Mouse (Mus musculus): Measurements from ENCODE around the gene Gm11992. TPM values are rescaled to one million over a fixed set of nuclear protein-coding genes. Genes with fewer than 3 reads are reported as not detected.

Gene Gm11992
- 22.0 and 28.5 TPM in 2 replicates for polyA plus RNA-seq (2012; rRNA removed)

DNA sequence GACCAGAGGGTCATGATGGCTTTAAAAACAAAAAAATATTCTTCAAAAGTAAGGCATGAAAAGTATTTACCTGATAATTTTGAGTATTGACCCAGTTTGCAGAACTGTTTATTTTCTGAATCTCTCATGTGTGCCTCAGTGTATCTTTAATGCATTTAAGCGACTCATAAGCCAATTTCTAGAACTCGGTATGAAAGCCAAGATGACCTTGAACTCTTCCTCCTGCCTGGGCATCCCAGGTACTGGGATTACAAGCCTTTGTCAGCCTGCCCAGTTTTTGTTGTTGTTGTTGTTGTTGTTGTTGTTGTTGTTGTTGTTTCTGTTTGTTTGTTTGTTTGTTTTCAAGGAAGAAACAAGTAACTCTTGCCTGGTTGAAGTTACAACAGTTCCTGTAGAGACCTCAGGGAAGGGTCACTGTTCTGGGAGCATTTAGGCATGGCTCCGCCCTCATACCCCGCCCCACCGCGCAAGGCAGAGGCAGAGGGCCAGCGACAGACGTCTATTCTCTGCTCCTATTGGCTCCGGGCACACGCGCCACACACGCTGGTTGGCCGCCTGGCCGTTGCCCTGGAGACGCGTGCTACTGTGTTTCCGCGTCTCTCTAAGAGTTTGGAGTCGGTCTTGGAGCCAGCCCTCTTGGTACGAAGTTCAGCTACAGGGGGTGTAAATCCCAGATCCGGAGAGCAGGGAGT lies at the start of gene Gm11992:
Gene Gm11992, plus strand, starts transcription at position 584 of the 692 bp plus-strand sequence.
- H3K27ac ChIP-seq (ENCODE audit: insufficient read depth, low read depth, low read length), result peak within 1 kb of the TSS; percentile 70
- DNase-seq, result peak; percentile 97
- no peaks in the 10 kb centered on the region for H3K36me3 ChIP-seq (ENCODE audit: control insufficient read depth, insufficient read depth, low read length)

GRCm38 (mm10) chr11:9008761-9009160 lies 39.6 kb upstream of the Gm11992 start:
- 70% methylated on average over 5 of the region's 5 CpGs for WGBS
- Histone ChIP-seq H3K36me3 (ENCODE audit: control insufficient read depth, insufficient read depth, low read length) (no peaks in the 10 kb centered on the region; the same call in 1 of the 2 replicates), H3K4me3 (ENCODE audit: insufficient read depth, low read depth, low read length) (no peak overlapping the region), H3K27ac (ENCODE audit: insufficient read depth, low read depth, low read length) (no peak overlapping the region), H3K4me1 (ENCODE audit: control insufficient read depth, insufficient read depth, low read length) (no peaks in the 10 kb centered on the region; the same call in 1 of the 2 replicates), H3K27me3 (replicated peaks; ENCODE audit: control insufficient read depth, insufficient read depth, low read length) (no peaks in the 10 kb centered on the region)
- peak; percentile 77 for DNase-seq
- TF ChIP-seq CTCF (conservative IDR thresholded peaks at IDR 0.05; ENCODE audit: insufficient read depth, insufficient read length, low read depth, low read length) (no peak), POLR2A (IDR thresholded peaks at IDR 0.05; ENCODE audit: low read depth, low read length) (no peak)

More for the DNA sequence above, at the start of gene Gm11992:
- Histone ChIP-seq H3K4me1 (ENCODE audit: control insufficient read depth, insufficient read depth, low read length) (peaks cover 5% of the 10 kb centered on the region), H3K4me3 (ENCODE audit: insufficient read depth, low read depth, low read length) (peak within 1 kb of the TSS; percentile 67), H3K27me3 (replicated peaks; ENCODE audit: control insufficient read depth, insufficient read depth, low read length) (no peaks in the 10 kb centered on the region)
- no peak for TF ChIP-seq POLR2A (IDR thresholded peaks at IDR 0.05; ENCODE audit: low read depth, low read length)
- TF ChIP-seq CTCF (conservative IDR thresholded peaks at IDR 0.05; ENCODE audit: insufficient read depth, insufficient read length, low read depth, low read length), result no peak
- WGBS, result 2% methylated on average over 21 of the region's 21 CpGs

- Histone ChIP-seq H3K4me1 (ENCODE audit: control insufficient read depth, insufficient read depth, low read length) (no peaks in the 10 kb centered on the region; the same call in 1 of the 2 replicates), H3K4me3 (ENCODE audit: insufficient read depth, low read depth, low read length) (peak overlapping the region; percentile 89), H3K27me3 (replicated peaks; ENCODE audit: control insufficient read depth, insufficient read depth, low read length) (no peaks in the 10 kb centered on the region), H3K36me3 (ENCODE audit: control insufficient read depth, insufficient read depth, low read length) (no peaks in the 10 kb centered on the region), H3K27ac (ENCODE audit: insufficient read depth, low read depth, low read length) (peak overlapping the region; percentile 93)
- TF ChIP-seq CTCF (conservative IDR thresholded peaks at IDR 0.05; ENCODE audit: insufficient read depth, insufficient read length, low read depth, low read length) (no peak), POLR2A (IDR thresholded peaks at IDR 0.05; ENCODE audit: low read depth, low read length) (no peak)
- DNase-seq, result peak; percentile 94
- WGBS, result under 1% methylated on average over 7 of the region's 7 CpGs
These were observed 38.0 kb upstream of the Gm11992 start for GRCm38 (mm10) chr11:9010416-9010815.

DNA sequence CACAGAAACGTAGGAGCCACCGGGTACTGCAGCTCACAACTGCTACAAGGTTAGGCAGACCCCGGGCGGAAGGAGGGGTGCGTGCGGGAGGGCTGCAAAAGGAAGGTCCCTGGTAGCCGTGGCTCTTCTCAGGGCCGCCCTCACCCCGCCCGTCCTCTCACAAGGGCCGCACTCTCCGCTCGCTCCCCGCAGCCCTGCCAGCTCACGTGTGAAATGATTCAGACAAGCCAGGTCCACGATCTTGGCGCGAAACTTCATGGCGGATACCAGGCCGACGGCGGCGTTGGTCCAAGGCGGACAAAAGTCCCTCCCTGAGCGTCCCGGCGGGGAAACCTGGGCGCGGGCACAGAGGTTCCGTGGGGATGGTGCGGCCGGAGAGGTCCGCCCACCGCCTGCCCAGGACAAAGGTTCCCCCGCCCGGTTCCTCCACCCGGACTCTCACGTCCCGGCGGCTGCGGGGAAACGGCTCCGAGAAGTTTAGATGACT lies 37.5 kb upstream of the Gm11992 start, which contains the start of gene Hus1:
Gene Hus1, minus strand, starts transcription at position 339 of the 487 bp plus-strand sequence.
- TF ChIP-seq POLR2A (IDR thresholded peaks at IDR 0.05; ENCODE audit: low read depth, low read length) (peak; percentile 63), CTCF (conservative IDR thresholded peaks at IDR 0.05; ENCODE audit: insufficient read depth, insufficient read length, low read depth, low read length) (no peak)
- H3K27ac ChIP-seq (ENCODE audit: insufficient read depth, low read depth, low read length), result peak within 1 kb of the TSS; percentile 93

DNA sequence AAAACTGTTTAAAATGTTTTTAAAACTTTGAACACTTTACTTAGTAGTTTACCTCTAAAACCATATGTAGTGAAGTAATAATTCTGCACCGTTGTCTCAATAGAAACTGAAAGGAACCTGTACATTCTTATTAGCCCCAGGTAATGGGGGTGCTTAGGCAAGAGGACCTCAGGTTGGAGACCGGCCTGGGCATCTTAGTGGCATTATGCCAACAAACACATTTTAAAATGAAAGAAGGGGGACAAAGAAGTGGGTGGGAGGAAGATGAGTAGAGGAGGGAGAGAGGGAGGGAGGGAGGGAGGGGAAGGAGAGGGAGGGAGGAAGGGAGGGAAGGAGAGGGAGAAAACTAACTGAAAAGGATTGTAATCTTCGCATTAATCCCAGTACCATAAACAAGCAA lies 37.0 kb upstream of the Gm11992 start:
- H3K27ac ChIP-seq (ENCODE audit: insufficient read depth, low read depth, low read length), result peak overlapping the region; percentile 48; the same call in 1 of the 2 replicates
- DNase-seq, result no peak
- H3K36me3 ChIP-seq (ENCODE audit: control insufficient read depth, insufficient read depth, low read length), result no peaks in the 10 kb centered on the region
- TF ChIP-seq POLR2A (IDR thresholded peaks at IDR 0.05; ENCODE audit: low read depth, low read length) (no peak), CTCF (conservative IDR thresholded peaks at IDR 0.05; ENCODE audit: insufficient read depth, insufficient read length, low read depth, low read length) (no peak)
- no peaks in the 10 kb centered on the region for H3K27me3 ChIP-seq (replicated peaks; ENCODE audit: control insufficient read depth, insufficient read depth, low read length)
- WGBS, result 0% methylated on average over 3 of the region's 3 CpGs
- peak overlapping the region; percentile 89 for H3K4me3 ChIP-seq (ENCODE audit: insufficient read depth, low read depth, low read length)
- no peaks in the 10 kb centered on the region; the same call in 1 of the 2 replicates for H3K4me1 ChIP-seq (ENCODE audit: control insufficient read depth, insufficient read depth, low read length)

More for the DNA sequence above, 37.5 kb upstream of the Gm11992 start, which contains the start of gene Hus1:
- WGBS, result under 1% methylated on average over 43 of the region's 43 CpGs
- Histone ChIP-seq H3K4me3 (ENCODE audit: insufficient read depth, low read depth, low read length) (peak within 1 kb of the TSS; percentile 89), H3K36me3 (ENCODE audit: control insufficient read depth, insufficient read depth, low read length) (no peaks in the 10 kb centered on the region), H3K27me3 (replicated peaks; ENCODE audit: control insufficient read depth, insufficient read depth, low read length) (no peaks in the 10 kb centered on the region), H3K4me1 (ENCODE audit: control insufficient read depth, insufficient read depth, low read length) (no peaks in the 10 kb centered on the region; the same call in 1 of the 2 replicates)
- DNase-seq, result peak; percentile 93

DNA sequence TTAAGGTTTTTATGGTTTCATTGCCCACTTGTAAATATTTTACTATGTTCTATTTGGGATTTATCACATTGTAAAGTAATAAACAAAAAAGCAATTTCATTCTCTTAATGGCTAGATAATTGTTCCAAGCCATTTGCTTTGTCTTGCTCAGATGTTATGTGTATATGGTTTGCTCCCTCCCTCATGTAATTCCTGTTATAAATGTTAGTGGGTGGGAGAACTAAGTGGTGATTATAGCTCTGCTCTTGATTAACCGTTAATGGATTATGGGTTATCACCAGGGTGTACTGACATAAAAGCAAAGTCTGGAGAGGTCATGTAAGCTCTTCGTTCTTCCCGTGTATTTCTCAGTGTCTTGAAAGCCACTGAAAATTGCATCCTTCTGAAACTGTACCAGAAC lies 33.7 kb upstream of the Gm11992 start:
- H3K4me3 ChIP-seq (ENCODE audit: insufficient read depth, low read depth, low read length), result no peak overlapping the region
- H3K27me3 ChIP-seq (replicated peaks; ENCODE audit: control insufficient read depth, insufficient read depth, low read length), result no peaks in the 10 kb centered on the region
- H3K36me3 ChIP-seq (ENCODE audit: control insufficient read depth, insufficient read depth, low read length), result no peaks in the 10 kb centered on the region
- 53% methylated on average over 3 of the region's 3 CpGs for WGBS
- TF ChIP-seq POLR2A (IDR thresholded peaks at IDR 0.05; ENCODE audit: low read depth, low read length) (no peak), CTCF (conservative IDR thresholded peaks at IDR 0.05; ENCODE audit: insufficient read depth, insufficient read length, low read depth, low read length) (no peak)
- H3K27ac ChIP-seq (ENCODE audit: insufficient read depth, low read depth, low read length), result no peak overlapping the region
- no peaks in the 10 kb centered on the region; the same call in 1 of the 2 replicates for H3K4me1 ChIP-seq (ENCODE audit: control insufficient read depth, insufficient read depth, low read length)
- DNase-seq, result no peak

All from kidney, adult 2 months (tissue).